Mouse (Mus musculus) bone marrow macrophage, adult 2 months (primary cell): ENCODE data around the gene Tbc1d7. TPM values are rescaled to one million over a fixed set of nuclear protein-coding genes. Genes with fewer than 3 reads are reported as not detected.
A peak's percentile ranks its signal among the peaks of the same experiment; 100 is the strongest.

Experiments used
- H3K27ac ChIP-seq: 2 replicates; pipeline ENCODE4 v1.5.1; 2012; ENCODE audit warnings: low read depth, low read length; ENCODE audit not compliant: insufficient read depth
- H3K4me1 ChIP-seq: 2 replicates; pipeline ENCODE4 v1.6.1; 2012; ENCODE audit warnings: low read length; ENCODE audit not compliant: control insufficient read depth, insufficient read depth
- H3K4me3 ChIP-seq: 2 replicates; pipeline ENCODE4 v1.5.1; 2012; ENCODE audit warnings: mild to moderate bottlenecking, low read length, moderate library complexity; ENCODE audit not compliant: insufficient read depth
- CTCF ChIP-seq: IDR thresholded peaks from 2 replicates; pipeline ENCODE4 v1.5.1; 2012; ENCODE audit warnings: low read depth, mild to moderate bottlenecking, low read length, moderate library complexity
- POLR2A ChIP-seq: IDR thresholded peaks from 2 replicates; pipeline ENCODE4 v1.6.1; 2012; ENCODE audit warnings: mild to moderate bottlenecking, low read depth, low read length, borderline replicate concordance
- polyA plus RNA-seq: library from polyadenylated mRNA; stranded (reverse); fragments of >200 nt; gene quantifications from 2 replicates; pipeline ENCODE4 v1.2.4, GENCODE M21; 2012; ENCODE audit not compliant: missing spikeins, insufficient read depth, insufficient read length

Tbc1d7 gene
- polyA plus RNA-seq, 1 experiment, result 17.8 TPM

DNA sequence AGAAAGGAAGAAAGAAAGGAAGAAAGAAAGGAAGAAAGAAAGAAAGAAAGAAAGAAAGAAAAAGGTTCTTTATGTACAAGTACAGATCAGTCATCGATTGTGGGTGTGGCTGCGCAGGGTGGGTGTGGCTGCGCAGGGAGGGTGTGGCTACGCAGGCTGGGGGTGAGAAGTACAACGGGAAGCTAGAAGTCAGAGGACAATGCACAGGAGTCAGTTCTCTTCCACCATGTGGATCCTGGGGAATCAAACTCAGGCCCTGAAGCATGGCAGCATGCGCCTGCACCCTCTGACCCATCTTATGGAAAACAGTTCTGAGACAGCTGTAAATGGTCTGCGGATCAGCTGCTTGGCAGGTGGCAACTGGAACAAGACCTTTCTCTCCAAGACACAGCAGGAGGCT, 9.8 kb upstream of the Tbc1d7 start:
- Histone ChIP-seq H3K4me3 (no peak overlapping the region), H3K27ac (no peak overlapping the region), H3K4me1 (no peaks in the 10 kb centered on the region)
- TF ChIP-seq POLR2A, result no peak
- no peak for TF ChIP-seq CTCF

DNA sequence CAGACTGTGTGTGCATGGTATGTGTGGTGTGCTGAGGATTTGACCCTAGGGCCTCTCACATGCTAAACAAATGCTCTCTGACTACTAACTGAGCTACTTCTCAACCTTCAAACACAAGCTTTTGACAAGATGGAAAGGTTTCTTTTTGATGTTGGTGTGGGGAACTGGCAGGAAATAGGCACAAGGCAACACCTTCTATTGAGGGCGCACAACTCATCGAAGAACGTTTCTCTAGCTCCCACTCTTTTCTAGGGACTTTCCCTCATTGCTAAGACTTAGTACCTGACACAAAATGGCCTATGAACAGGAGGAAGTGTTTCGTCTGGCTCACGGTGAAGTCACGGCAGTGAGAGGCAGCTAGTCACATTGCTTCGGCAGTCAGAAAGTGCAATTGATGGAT, 6.0 kb upstream of the Tbc1d7 start:
- no peak for TF ChIP-seq CTCF
- no peak for TF ChIP-seq POLR2A
- Histone ChIP-seq H3K4me3 (no peak overlapping the region), H3K27ac (no peak overlapping the region), H3K4me1 (peaks cover 2% of the 10 kb centered on the region; the same call in 1 of the 2 replicates)

DNA sequence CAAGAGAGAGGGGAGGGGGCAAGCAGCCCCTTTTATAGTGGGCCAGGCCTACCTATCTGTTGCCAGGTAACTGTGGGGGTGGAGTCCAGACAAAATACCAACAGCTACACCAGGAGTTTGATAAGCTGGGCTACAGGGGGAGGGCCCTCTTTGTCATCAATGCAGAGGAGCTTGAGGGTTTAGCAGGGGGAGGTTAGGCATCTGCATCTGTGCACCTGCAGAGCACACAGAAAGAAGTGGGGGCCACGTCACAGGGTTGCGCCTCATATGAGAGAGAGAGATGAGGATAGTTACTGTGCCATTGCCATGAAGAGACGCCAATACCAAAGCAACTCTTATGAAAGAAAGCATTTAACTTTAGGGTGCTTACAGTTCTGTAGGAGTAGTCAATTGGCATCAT, 5.4 kb upstream of the Tbc1d7 start:
- H3K4me1 ChIP-seq, result peaks cover 7% of the 10 kb centered on the region

DNA sequence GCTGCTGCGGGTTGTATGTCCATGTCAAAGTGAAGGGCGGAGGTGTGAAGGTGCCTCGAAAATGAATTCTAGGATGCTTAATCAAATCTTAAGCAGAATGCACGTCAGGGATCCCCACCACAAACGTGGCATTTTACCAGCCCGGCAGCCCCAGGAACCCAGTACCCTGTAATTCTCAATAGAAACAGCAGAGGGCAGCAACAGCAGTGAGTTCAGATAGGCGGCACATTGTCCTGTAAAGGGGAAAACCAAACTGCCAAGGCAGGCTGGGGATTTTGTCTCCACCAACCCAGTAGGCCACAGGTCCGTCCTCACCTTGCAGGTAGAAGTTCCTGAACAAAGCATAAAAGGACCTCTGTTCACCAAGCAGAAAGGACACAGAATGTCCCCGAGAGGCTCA, 2.0 kb upstream of the Tbc1d7 start:
- H3K4me3 ChIP-seq, result no peak overlapping the region
- H3K4me1 ChIP-seq, result peaks cover 7% of the 10 kb centered on the region
- no peak overlapping the region for H3K27ac ChIP-seq
- TF ChIP-seq CTCF (peak; percentile 58), POLR2A (no peak)

More for the DNA sequence above, 5.4 kb upstream of the Tbc1d7 start:
- TF ChIP-seq POLR2A, result no peak
- no peak for TF ChIP-seq CTCF
- Histone ChIP-seq H3K27ac (no peak overlapping the region), H3K4me3 (no peak overlapping the region)

DNA sequence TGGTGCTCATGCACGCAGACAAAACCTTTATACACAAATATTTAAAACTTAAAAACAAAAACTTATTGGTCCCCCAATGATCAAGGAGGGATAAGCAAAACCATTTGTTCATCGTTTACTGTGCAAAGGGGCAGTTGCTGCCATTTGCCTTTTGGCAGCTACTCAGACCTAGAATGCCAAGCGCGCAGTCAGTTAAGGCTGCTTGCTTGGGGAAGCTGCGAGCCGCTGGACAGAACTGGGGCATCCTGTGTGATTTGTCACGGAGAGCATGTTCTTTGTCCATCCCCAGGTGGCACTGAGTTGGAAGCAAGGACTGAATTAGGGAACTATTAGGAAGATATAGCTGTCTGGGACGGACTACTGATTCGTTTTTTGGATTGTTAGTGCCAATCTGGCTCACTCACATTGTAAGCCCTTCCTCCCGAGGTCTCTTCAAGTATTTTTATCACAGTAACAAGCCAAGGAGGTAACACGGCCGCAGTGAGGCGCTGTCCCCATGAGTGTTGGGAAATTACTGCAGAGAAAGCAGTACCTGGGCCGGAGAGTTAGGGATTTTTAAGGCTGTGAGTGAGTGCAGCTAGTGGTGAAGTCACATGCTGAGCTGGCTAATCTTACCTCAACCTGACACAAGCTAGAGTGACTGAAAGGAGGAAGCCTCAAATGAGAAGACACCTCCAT, 874 bp upstream of the Tbc1d7 start:
- Histone ChIP-seq H3K4me3 (peak overlapping the region; percentile 84), H3K27ac (no peak overlapping the region), H3K4me1 (peaks cover 7% of the 10 kb centered on the region)
- TF ChIP-seq CTCF, result no peak
- no peak for TF ChIP-seq POLR2A

DNA sequence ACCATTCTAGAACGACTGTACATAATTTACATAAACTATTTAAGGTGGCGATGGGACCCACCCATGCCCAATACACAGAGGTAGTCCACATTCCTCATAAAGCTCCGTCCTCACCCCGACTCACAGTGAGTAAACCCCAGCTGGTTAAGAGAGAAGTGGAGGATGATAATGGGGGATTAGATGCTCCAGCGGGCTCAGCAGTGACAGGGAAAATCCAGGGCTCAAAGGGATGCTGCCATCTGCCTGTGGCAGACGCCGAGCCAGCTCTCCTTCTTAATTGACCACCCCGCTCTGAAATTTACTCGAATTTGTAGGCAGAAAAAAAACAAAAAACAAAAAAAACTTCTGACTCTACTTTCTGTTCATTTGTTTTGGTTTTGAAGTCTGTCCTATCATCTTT, 3.6 kb downstream of the Tbc1d7 start:
- H3K27ac ChIP-seq, result no peak overlapping the region
- peaks cover 7% of the 10 kb centered on the region for H3K4me1 ChIP-seq
- TF ChIP-seq POLR2A, result no peak
- TF ChIP-seq CTCF, result no peak
- H3K4me3 ChIP-seq, result no peak overlapping the region

DNA sequence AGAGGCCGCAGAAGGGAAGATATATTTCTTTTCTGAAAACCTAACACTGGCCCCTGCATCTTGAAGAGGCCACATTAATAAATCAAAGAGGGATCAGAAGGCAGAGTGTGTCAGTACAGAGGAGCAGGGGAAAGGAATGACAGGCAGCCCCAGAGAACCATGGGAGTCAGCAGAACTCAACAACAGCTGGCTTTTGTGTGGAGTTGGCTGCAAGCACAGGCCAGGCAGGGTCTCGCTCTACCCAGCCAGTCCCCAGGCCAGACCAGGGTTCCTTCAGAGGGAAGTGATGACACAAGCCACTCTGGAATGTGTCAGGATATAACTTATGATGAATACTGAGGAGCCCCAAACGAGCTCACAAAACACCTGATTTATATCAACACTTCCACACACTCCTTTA, 11.9 kb downstream of the Tbc1d7 start:
- TF ChIP-seq POLR2A (no peak), CTCF (no peak)
- no peak overlapping the region for H3K27ac ChIP-seq

DNA sequence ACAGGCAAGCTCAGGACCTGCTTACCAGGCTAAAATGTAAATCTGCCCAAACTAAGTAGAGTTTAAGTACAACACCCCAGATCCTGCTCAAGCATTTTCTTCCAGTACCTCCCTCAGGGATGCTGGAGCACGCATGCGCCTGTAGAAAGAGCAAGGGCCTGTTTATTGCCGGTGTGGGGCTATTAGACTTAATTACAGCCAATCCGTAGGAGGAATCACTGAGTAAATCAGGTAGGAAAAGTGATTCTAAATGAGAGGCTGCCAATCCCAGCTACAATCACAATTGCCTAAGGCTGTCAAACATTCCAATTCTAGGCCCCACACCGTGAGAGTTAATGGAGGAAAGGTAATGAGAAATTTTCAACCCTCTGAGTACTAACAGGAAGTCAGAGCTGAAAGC, 13.0 kb downstream of the Tbc1d7 start:
- H3K27ac ChIP-seq, result no peak overlapping the region
- H3K4me1 ChIP-seq, result no peaks in the 10 kb centered on the region
- no peak overlapping the region for H3K4me3 ChIP-seq
- TF ChIP-seq CTCF (no peak), POLR2A (no peak)

More for the DNA sequence above, 11.9 kb downstream of the Tbc1d7 start:
- Histone ChIP-seq H3K4me3 (no peak overlapping the region), H3K4me1 (no peaks in the 10 kb centered on the region)

DNA sequence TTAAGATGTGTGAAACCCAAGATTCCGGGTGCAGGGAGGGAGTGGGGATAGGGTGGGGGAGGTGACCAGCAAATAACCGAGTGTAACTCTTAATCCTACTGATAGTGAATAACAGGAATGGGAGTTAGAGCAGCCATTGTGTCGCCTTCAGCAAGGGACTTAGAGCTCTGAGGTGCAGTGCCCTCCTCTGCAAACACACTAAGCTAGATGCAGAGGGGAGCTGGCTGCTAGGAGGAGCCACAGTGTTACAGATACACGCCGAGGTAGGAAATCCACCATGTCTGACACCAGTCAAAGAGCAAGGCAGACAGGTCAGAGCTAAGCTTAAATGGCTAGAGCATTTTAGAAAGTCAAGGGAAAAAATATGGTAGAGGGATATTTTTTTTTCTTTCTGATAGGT, 13.9 kb downstream of the Tbc1d7 start:
- Histone ChIP-seq H3K4me1 (no peaks in the 10 kb centered on the region), H3K4me3 (no peak overlapping the region), H3K27ac (no peak overlapping the region)
- TF ChIP-seq CTCF (no peak), POLR2A (no peak)

DNA sequence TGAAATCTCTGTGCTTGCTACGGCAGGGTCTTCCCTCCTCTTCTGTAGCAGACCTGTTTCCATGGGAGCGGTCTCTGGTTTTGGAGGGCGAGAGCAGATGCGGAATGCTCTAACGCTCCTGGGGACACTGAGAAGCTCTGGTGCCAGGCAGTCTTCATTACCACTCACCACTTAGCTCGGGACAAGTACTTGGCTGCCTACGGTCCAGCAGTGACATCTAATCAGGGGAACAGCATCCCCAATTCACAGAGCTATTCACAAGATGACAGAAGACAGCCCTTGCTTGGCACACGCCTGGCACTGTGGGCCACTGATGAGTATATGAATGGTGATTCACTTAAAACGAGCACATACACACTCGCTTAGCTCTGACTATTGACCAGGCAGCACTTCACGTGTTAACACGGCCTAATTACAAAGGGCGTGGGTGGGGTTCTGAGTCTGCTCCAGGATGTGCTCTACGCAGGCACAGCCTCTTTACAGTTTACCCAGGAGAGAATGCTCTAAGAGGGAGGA, 19.2 kb downstream of the Tbc1d7 start:
- no peak for TF ChIP-seq CTCF
- TF ChIP-seq POLR2A, result no peak
- Histone ChIP-seq H3K27ac (no peak overlapping the region), H3K4me1 (peaks cover 7% of the 10 kb centered on the region), H3K4me3 (no peak overlapping the region)

DNA sequence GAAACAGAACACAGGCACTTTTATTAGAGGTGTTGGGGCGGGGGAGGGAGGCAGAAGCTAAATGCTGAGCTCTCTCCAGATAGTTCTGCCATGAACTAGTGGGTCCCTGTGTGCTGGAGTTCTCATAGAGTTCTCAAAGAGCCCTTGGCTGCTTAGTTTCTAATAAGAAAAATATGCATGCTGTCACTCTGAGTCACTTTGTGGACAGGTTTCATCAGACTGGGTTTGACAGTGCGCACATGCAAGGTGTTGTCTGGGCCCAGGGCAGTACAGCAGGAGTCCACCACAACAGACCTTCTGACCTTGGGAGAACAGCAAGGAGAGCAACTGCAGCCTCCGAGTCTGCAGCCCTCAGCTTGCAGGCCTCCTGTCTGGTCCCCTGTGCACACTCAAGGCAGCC, 21.6 kb downstream of the Tbc1d7 start:
- H3K4me1 ChIP-seq, result peaks cover 7% of the 10 kb centered on the region
- no peak overlapping the region for H3K27ac ChIP-seq
- no peak overlapping the region for H3K4me3 ChIP-seq
- TF ChIP-seq POLR2A (no peak), CTCF (no peak)
